ENCODE assay signal across 16 mouse cellular contexts in genomic region chr16:32068389-32069300, GRCm38 (mm10). TPM values are rescaled to one million over a fixed set of nuclear protein-coding genes. Genes with fewer than 3 reads are reported as not detected.
DNase-seq lines count a peak whose midpoint lies in the region; ATAC-seq and TF ChIP-seq lines count a peak whose summit lies in the region.
"Had no signal": no experiment of that assay in that cellular context is flagged by ENCODE, and none has a peak within 500 bp of the region (broad histone marks: within the 10 kb centered on the region; RNA-seq: fewer than 3 reads in every experiment).

No protein-coding gene starts in this region.

- WGBS in neural tube, embryonic 13.5 days, result 86% methylated on average over 12 of the region's 12 CpGs
- WGBS in neural tube, embryonic 15.5 days, result 83% methylated on average over 12 of the region's 12 CpGs
- WGBS in intestine, postnatal 0 days, result 32% methylated on average over 12 of the region's 12 CpGs
- 85% methylated on average over 12 of the region's 12 CpGs for WGBS in hindbrain, embryonic 11.5 days

- DNase-seq in adrenal gland, adult 2 months, result peak; percentile 40
- DNase-seq in adrenal gland, postnatal 4 days (ENCODE audit: low spot score in 2 of 2), result no peak
- peak; percentile 59 for DNase-seq in yolk sac, embryonic 10.5 days (ENCODE audit: low spot score)
- no peak for DNase-seq in hindbrain, embryonic 11.5 days (ENCODE audit: low spot score)
- DNase-seq in natural killer cell, adult 2 months (ENCODE audit: low spot score in 2 of 2), result no peak
- DNase-seq: B cell, adult 2 months; cerebellum, adult 2 months; gastrocnemius, postnatal 25 days; thymus, postnatal 14 days had no signal

- 0 out of 2 replicates have a peak, but pooled peaks have one; percentile 11 for ATAC-seq in neural tube, embryonic 13.5 days (ENCODE audit: low read depth)
- no peak for ATAC-seq in neural tube, embryonic 15.5 days (ENCODE audit: low FRiP score)
- ATAC-seq in intestine, postnatal 0 days, result peak; percentile 79
- no peak for ATAC-seq in hindbrain, embryonic 11.5 days (ENCODE audit: low FRiP score)
- ATAC-seq: forebrain, embryonic 13.5 days had no signal

- peaks cover 14% of the 10 kb centered on the region; the same call in 1 of the 2 replicates for H3K4me1 ChIP-seq in neural tube, embryonic 13.5 days (replicated peaks)
- H3K4me1 ChIP-seq in neural tube, embryonic 15.5 days, result 0 out of 2 replicates have a peak, but pooled peaks cover 2% of the 10 kb centered on the region
- peaks cover 9% of the 10 kb centered on the region for H3K4me1 ChIP-seq in intestine, postnatal 0 days (replicated peaks; ENCODE audit: control insufficient read depth, insufficient read depth, low read length)
- no peaks in the 10 kb centered on the region for H3K4me1 ChIP-seq in hindbrain, embryonic 11.5 days (replicated peaks; ENCODE audit: control insufficient read depth, insufficient read depth, low read length)
- H3K4me1 ChIP-seq: embryonic facial prominence, embryonic 13.5 days had no signal

- H3K27me3 ChIP-seq in neural tube, embryonic 13.5 days, result no peaks in the 10 kb centered on the region
- H3K27me3 ChIP-seq in neural tube, embryonic 15.5 days (replicated peaks), result no peaks in the 10 kb centered on the region
- H3K27me3 ChIP-seq in intestine, postnatal 0 days (replicated peaks; ENCODE audit: control insufficient read depth, insufficient read depth, low read length), result no peaks in the 10 kb centered on the region
- H3K27me3 ChIP-seq in hindbrain, embryonic 11.5 days (ENCODE audit: control insufficient read depth, insufficient read depth, low read length), result no peaks in the 10 kb centered on the region
- H3K27me3 ChIP-seq: embryonic facial prominence, embryonic 13.5 days; forebrain, embryonic 13.5 days had no signal

- no peaks in the 10 kb centered on the region for H3K9me3 ChIP-seq in neural tube, embryonic 13.5 days
- H3K9me3 ChIP-seq in neural tube, embryonic 15.5 days (replicated peaks), result no peaks in the 10 kb centered on the region
- H3K9me3 ChIP-seq in intestine, postnatal 0 days (ENCODE audit: control insufficient read depth), result no peaks in the 10 kb centered on the region
- H3K9me3 ChIP-seq in hindbrain, embryonic 11.5 days (ENCODE audit: control insufficient read depth, low read length), result no peaks in the 10 kb centered on the region
- H3K9me3 ChIP-seq: embryonic facial prominence, embryonic 13.5 days; forebrain, embryonic 13.5 days had no signal

- H3K4me2 ChIP-seq in neural tube, embryonic 13.5 days, result no peak overlapping the region
- no peak overlapping the region for H3K4me2 ChIP-seq in neural tube, embryonic 15.5 days
- H3K4me2 ChIP-seq in intestine, postnatal 0 days (replicated peaks; ENCODE audit: low read depth), result peak overlapping the region; percentile 27
- H3K4me2 ChIP-seq in hindbrain, embryonic 11.5 days (replicated peaks; ENCODE audit: low read depth, low read length), result no peak overlapping the region
- H3K4me2 ChIP-seq: embryonic facial prominence, embryonic 13.5 days; forebrain, embryonic 13.5 days; liver, embryonic 11.5 days had no signal

- H3K4me3 ChIP-seq in neural tube, embryonic 13.5 days, result no peak overlapping the region
- H3K4me3 ChIP-seq in neural tube, embryonic 15.5 days (replicated peaks), result no peak overlapping the region
- H3K4me3 ChIP-seq in intestine, postnatal 0 days (ENCODE audit: low read depth, low read length), result no peak overlapping the region
- H3K4me3 ChIP-seq in hindbrain, embryonic 11.5 days (ENCODE audit: low read depth, low read length), result no peak overlapping the region
- H3K4me3 ChIP-seq: embryonic facial prominence, embryonic 13.5 days; forebrain, embryonic 13.5 days had no signal

- no peak overlapping the region for H3K27ac ChIP-seq in neural tube, embryonic 13.5 days (replicated peaks)
- no peak overlapping the region for H3K27ac ChIP-seq in neural tube, embryonic 15.5 days (replicated peaks)
- peak overlapping the region; percentile 80 for H3K27ac ChIP-seq in intestine, postnatal 0 days (ENCODE audit: low read depth, low read length)
- H3K27ac ChIP-seq in hindbrain, embryonic 11.5 days (ENCODE audit: low read depth, low read length), result no peak overlapping the region
- H3K27ac ChIP-seq: embryonic facial prominence, embryonic 13.5 days; forebrain, embryonic 13.5 days; macrophage had no signal

- no peaks in the 10 kb centered on the region for H3K36me3 ChIP-seq in neural tube, embryonic 13.5 days
- no peaks in the 10 kb centered on the region for H3K36me3 ChIP-seq in neural tube, embryonic 15.5 days
- H3K36me3 ChIP-seq in intestine, postnatal 0 days (ENCODE audit: control insufficient read depth, insufficient read depth), result no peaks in the 10 kb centered on the region
- no peaks in the 10 kb centered on the region for H3K36me3 ChIP-seq in hindbrain, embryonic 11.5 days (ENCODE audit: control insufficient read depth, insufficient read depth, low read length)
- H3K36me3 ChIP-seq: embryonic facial prominence, embryonic 13.5 days had no signal

- 0 out of 2 replicates have a peak, but pooled peaks have one; percentile 22 for TF ChIP-seq CTCF in intestine, postnatal 0 days (IDR thresholded peaks at IDR 0.05; ENCODE audit: low read depth)

- no peak overlapping the region for H3K9ac ChIP-seq in neural tube, embryonic 13.5 days
- H3K9ac ChIP-seq in neural tube, embryonic 15.5 days (replicated peaks), result no peak overlapping the region
- H3K9ac ChIP-seq in intestine, postnatal 0 days (ENCODE audit: low read depth, low read length), result no peak overlapping the region
- H3K9ac ChIP-seq in hindbrain, embryonic 11.5 days (ENCODE audit: low read depth, low read length), result no peak overlapping the region
- H3K9ac ChIP-seq: embryonic facial prominence, embryonic 13.5 days; forebrain, embryonic 13.5 days had no signal

RNA-seq across cellular contexts. Expression of gene Pak2, which starts 10.5 kb away (rescaled TPM):
- total RNA-seq in adrenal gland, adult 2 months (2021), result 10 to 100 TPM; 50.4 to 57.5 TPM
- polyA plus RNA-seq in adrenal gland, adult 2 months (2012; rRNA removed), result 15.0 and 20.6 TPM in 2 replicates
- total RNA-seq in adrenal gland, postnatal 4 days (2021), result 10 to 100 TPM; 54.8 to 57.8 TPM
- 30.7 and 33.0 TPM in 2 replicates for polyA plus RNA-seq in neural tube, embryonic 13.5 days (2015; fragmentation: Nextera tagmentation; extraction: Ambion mirVana)
- 23.1 and 26.7 TPM in 2 replicates for polyA plus RNA-seq in neural tube, embryonic 15.5 days (2015; fragmentation: Nextera tagmentation; extraction: Ambion mirVana)
- polyA plus RNA-seq in intestine, postnatal 0 days (2015; fragmentation: Nextera tagmentation; extraction: Ambion mirVana), result 23.4 and 25.6 TPM in 2 replicates
- polyA plus RNA-seq in hindbrain, embryonic 11.5 days (2014; fragmentation: Nextera tagmentation; extraction: Ambion mirVana), result 46.4 and 48.0 TPM in 2 replicates

RNA-seq across cellular contexts. Expression of gene Pigx, which starts 30.9 kb away (rescaled TPM):
- 10 to 100 TPM; 30.8 to 35.5 TPM for total RNA-seq in adrenal gland, adult 2 months (2021)
- 27.6 and 40.0 TPM in 2 replicates for polyA plus RNA-seq in adrenal gland, adult 2 months (2012; rRNA removed)
- 10 to 100 TPM; 39.0 to 39.2 TPM for total RNA-seq in adrenal gland, postnatal 4 days (2021)
- 106 and 125 TPM in 2 replicates for polyA plus RNA-seq in neural tube, embryonic 13.5 days (2015; fragmentation: Nextera tagmentation; extraction: Ambion mirVana)
- 93.0 and 95.2 TPM in 2 replicates for polyA plus RNA-seq in neural tube, embryonic 15.5 days (2015; fragmentation: Nextera tagmentation; extraction: Ambion mirVana)
- 68.1 and 71.6 TPM in 2 replicates for polyA plus RNA-seq in intestine, postnatal 0 days (2015; fragmentation: Nextera tagmentation; extraction: Ambion mirVana)
- polyA plus RNA-seq in hindbrain, embryonic 11.5 days (2014; fragmentation: Nextera tagmentation; extraction: Ambion mirVana), result 147 and 150 TPM in 2 replicates

RNA-seq across cellular contexts. Expression of gene Cep19, which starts 31.0 kb away (rescaled TPM):
- total RNA-seq in adrenal gland, adult 2 months (2021), result 10 to 100 TPM in 1 of 2 experiments, 1 to 10 TPM in 1; 8.0 to 15.4 TPM
- 29.9 and 33.1 TPM in 2 replicates for polyA plus RNA-seq in adrenal gland, adult 2 months (2012; rRNA removed)
- total RNA-seq in adrenal gland, postnatal 4 days (2021), result 10 to 100 TPM; 14.5 to 16.2 TPM
- polyA plus RNA-seq in neural tube, embryonic 13.5 days (2015; fragmentation: Nextera tagmentation; extraction: Ambion mirVana), result 48.7 and 51.2 TPM in 2 replicates
- 48.0 and 50.4 TPM in 2 replicates for polyA plus RNA-seq in neural tube, embryonic 15.5 days (2015; fragmentation: Nextera tagmentation; extraction: Ambion mirVana)
- 22.3 and 23.0 TPM in 2 replicates for polyA plus RNA-seq in intestine, postnatal 0 days (2015; fragmentation: Nextera tagmentation; extraction: Ambion mirVana)
- polyA plus RNA-seq in hindbrain, embryonic 11.5 days (2014; fragmentation: Nextera tagmentation; extraction: Ambion mirVana), result 47.5 and 47.7 TPM in 2 replicates

Comparison
In these comparisons a context has a peak if more than half of its experiments do, and no peak if none do; other contexts are left out.
1. DNase-seq: peak in adrenal gland, adult 2 months (single experiment) and yolk sac, embryonic 10.5 days (single experiment); none in adrenal gland, postnatal 4 days (0 of 2), hindbrain, embryonic 11.5 days (single experiment) and natural killer cell, adult 2 months (0 of 2).
2. ATAC-seq: peak in neural tube, embryonic 13.5 days (single experiment) and intestine, postnatal 0 days (single experiment); none in neural tube, embryonic 15.5 days (single experiment) and hindbrain, embryonic 11.5 days (single experiment).